Mouse (Mus musculus) midbrain, postnatal 0 days (tissue): ENCODE results near the gene 1700022I11Rik. TPM values are rescaled to one million over a fixed set of nuclear protein-coding genes. Genes with fewer than 3 reads are reported as not detected.

ENCODE experiments used
- ATAC-seq: fragments of 200-750 bp; cut with Nextera tagmentation; 2 replicates; pipeline ENCODE4 v1.8.0; 2017; ENCODE audit warnings: moderate number of reproducible peaks, mild to moderate bottlenecking, moderate TSS enrichment, moderate library complexity; ENCODE audit not compliant: low FRiP score
- DNase-seq: peaks from one replicate; pipeline ENCODE4 v3.0.0-alpha.2; 2015; ENCODE audit warnings: low spot score
- H3K27ac ChIP-seq: fragments of 300-500 bp; sonication (generic); 2 replicates; pipeline ENCODE4 v1.5.1; 2014; ENCODE audit warnings: low read depth, mild to moderate bottlenecking, low read length, mixed read lengths
- H3K27me3 ChIP-seq: fragments of 300-500 bp; sonication (generic); 2 replicates; pipeline ENCODE4 v1.6.1; 2014; ENCODE audit warnings: low read length, control low read depth, mixed read lengths; ENCODE audit not compliant: insufficient read depth
- H3K36me3 ChIP-seq: fragments of 300-500 bp; sonication (generic); 2 replicates; pipeline ENCODE4 v1.6.1; 2014; ENCODE audit warnings: low read length, control low read depth, mixed read lengths; ENCODE audit not compliant: insufficient read depth
- H3K4me1 ChIP-seq: fragments of 300-500 bp; sonication (generic); 2 replicates; pipeline ENCODE4 v1.6.1; 2014; ENCODE audit warnings: mild to moderate bottlenecking, control low read depth, antibody characterized with exemption, low read length, mixed read lengths; ENCODE audit not compliant: insufficient read depth
- H3K4me2 ChIP-seq: fragments of 300-500 bp; sonication (generic); 2 replicates; pipeline ENCODE4 v1.6.1; 2014; ENCODE audit warnings: low read depth, mild to moderate bottlenecking, low read length, mixed read lengths; ENCODE audit not compliant: poor library complexity, severe bottlenecking
- H3K4me3 ChIP-seq: fragments of 300-500 bp; sonication (generic); 2 replicates; pipeline ENCODE4 v1.5.1; 2014; ENCODE audit warnings: low read depth, mild to moderate bottlenecking, low read length, moderate library complexity
- H3K9ac ChIP-seq: fragments of 300-500 bp; sonication (generic); replicated peaks from 2 replicates; pipeline ENCODE4 v1.6.1; 2014; ENCODE audit warnings: mild to moderate bottlenecking, low read length, moderate library complexity, mixed read lengths; ENCODE audit not compliant: poor library complexity, severe bottlenecking
- H3K9me3 ChIP-seq: fragments of 300-500 bp; sonication (generic); 2 replicates; pipeline ENCODE4 v1.6.1; 2016; ENCODE audit warnings: low read length, control low read depth
- CTCF ChIP-seq: IDR thresholded peaks from 2 replicates; pipeline ENCODE4 v1.5.1; 2016; ENCODE audit warnings: antibody characterized with exemption, mild to moderate bottlenecking
- WGBS: fragments of 180-500 bp; shearing (Covaris S2); extraction: QIAGEN DNeasy Blood & Tissue Kit; methylation state at CpG from one replicate; pipeline ENCODE4 v1.1.7; 2014; 5-methylcytosine and 5-hydroxymethylcytosine counted together
- polyA plus RNA-seq: library from polyadenylated mRNA; unstranded; fragments of >200 nt; fragmentation: Nextera tagmentation; extraction: Ambion mirVana; gene quantifications from 2 replicates; pipeline ENCODE4 v1.2.1, GENCODE M21; 2015
- total RNA-seq: library from RNA; depleted of rRNA; stranded (reverse); fragments of >200 nt; gene quantifications from 2 replicates; pipeline ENCODE4 v1.2.3, GENCODE M21; 2014

The 1700022I11Rik gene
- total and polyA plus RNA-seq, 2 experiments from 2014 or later: 0.19 TPM; not detected in 1

DNA sequence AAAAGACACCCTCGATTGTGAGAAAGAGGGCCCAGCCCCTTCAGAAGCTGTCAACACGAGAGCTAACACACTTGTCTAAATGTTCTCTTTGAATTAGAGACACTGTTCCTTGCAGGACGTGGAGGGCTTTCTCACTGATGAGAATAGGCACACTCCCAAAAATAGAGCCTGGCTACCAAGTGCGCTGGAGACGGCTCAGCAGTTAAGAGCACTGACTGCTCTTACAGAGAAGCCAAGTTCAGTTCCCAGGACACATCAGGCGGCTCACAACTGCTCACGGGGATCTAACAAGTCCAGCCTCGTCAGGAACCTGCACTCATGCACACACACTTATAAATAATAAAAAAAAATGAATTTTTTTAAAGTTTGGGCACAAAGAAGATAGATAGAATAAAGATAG, 10.5 kb upstream of the 1700022I11Rik start:
- H3K9ac ChIP-seq: no peak overlapping the region
- H3K36me3 ChIP-seq: peaks cover 31% of the 10 kb centered on the region
- peaks cover 4% of the 10 kb centered on the region; the same call in 1 of the 2 replicates for H3K4me1 ChIP-seq
- DNase-seq: no peak
- no peaks in the 10 kb centered on the region for H3K9me3 ChIP-seq
- no peaks in the 10 kb centered on the region for H3K27me3 ChIP-seq
- ATAC-seq: no peak
- H3K4me2 ChIP-seq: no peak overlapping the region
- no peak for TF ChIP-seq CTCF
- H3K27ac ChIP-seq: no peak overlapping the region
- H3K4me3 ChIP-seq: no peak overlapping the region
- WGBS: 64% methylated on average over 8 of the region's 8 CpGs

- 68% methylated on average over 4 of the region's 4 CpGs for WGBS
- TF ChIP-seq CTCF: no peak
- DNase-seq (no peak), ATAC-seq (no peak)
- Histone ChIP-seq H3K4me3 (no peak overlapping the region), H3K27me3 (no peaks in the 10 kb centered on the region), H3K36me3 (peaks cover 31% of the 10 kb centered on the region), H3K9ac (no peak overlapping the region), H3K9me3 (no peaks in the 10 kb centered on the region), H3K4me2 (no peak overlapping the region), H3K4me1 (0 out of 2 replicates have a peak, but pooled peaks cover 2% of the 10 kb centered on the region), H3K27ac (no peak overlapping the region)
Measured at GRCm38 (mm10) chr4:42959382-42959781, 10.0 kb upstream of the 1700022I11Rik start.

- Histone ChIP-seq H3K9me3 (no peaks in the 10 kb centered on the region), H3K9ac (no peak overlapping the region), H3K4me3 (no peak overlapping the region), H3K27ac (no peak overlapping the region), H3K4me2 (no peak overlapping the region), H3K36me3 (peaks cover 22% of the 10 kb centered on the region), H3K4me1 (no peaks in the 10 kb centered on the region), H3K27me3 (no peaks in the 10 kb centered on the region)
- ATAC-seq (no peak), DNase-seq (peak; percentile 66)
- 34% methylated on average over 4 of the region's 4 CpGs for WGBS
- peak; percentile 79 for TF ChIP-seq CTCF
Measured at GRCm38 (mm10) chr4:42961592-42961991, 7.8 kb upstream of the 1700022I11Rik start.

- H3K9me3 ChIP-seq: no peaks in the 10 kb centered on the region
- ATAC-seq (no peak), DNase-seq (no peak)
- H3K4me2 ChIP-seq: no peak overlapping the region
- H3K9ac ChIP-seq: no peak overlapping the region
- peak; percentile 48 for TF ChIP-seq CTCF
- H3K27ac ChIP-seq: no peak overlapping the region
- H3K4me1 ChIP-seq: no peaks in the 10 kb centered on the region
- no peak overlapping the region for H3K4me3 ChIP-seq
- 0 out of 2 replicates have a peak, but pooled peaks cover 4% of the 10 kb centered on the region for H3K36me3 ChIP-seq
- 82% methylated on average over 2 of the region's 2 CpGs for WGBS
- no peaks in the 10 kb centered on the region for H3K27me3 ChIP-seq
Measured at GRCm38 (mm10) chr4:42963480-42963879, 5.9 kb upstream of the 1700022I11Rik start.

GRCm38 (mm10) chr4:42965039-42965719, 4.2 kb upstream of the 1700022I11Rik start:
- WGBS: 15% methylated on average over 12 of the region's 12 CpGs
- no peaks in the 10 kb centered on the region for H3K4me1 ChIP-seq
- H3K4me3 ChIP-seq: no peak overlapping the region
- H3K4me2 ChIP-seq: no peak overlapping the region; the same call in 1 of the 2 replicates
- no peaks in the 10 kb centered on the region for H3K9me3 ChIP-seq
- no peaks in the 10 kb centered on the region for H3K27me3 ChIP-seq
- peak; percentile 94 for TF ChIP-seq CTCF
- ATAC-seq (peak; percentile 31), DNase-seq (peak; percentile 90)
- no peak overlapping the region for H3K9ac ChIP-seq
- no peak overlapping the region for H3K27ac ChIP-seq
- H3K36me3 ChIP-seq: no peaks in the 10 kb centered on the region

GRCm38 (mm10) chr4:42972952-42973351, 3.5 kb downstream of the 1700022I11Rik start:
- Histone ChIP-seq H3K9ac (no peak overlapping the region), H3K9me3 (no peaks in the 10 kb centered on the region), H3K27me3 (no peaks in the 10 kb centered on the region), H3K4me3 (no peak overlapping the region), H3K36me3 (no peaks in the 10 kb centered on the region), H3K27ac (no peak overlapping the region), H3K4me1 (no peaks in the 10 kb centered on the region), H3K4me2 (no peak overlapping the region)
- DNase-seq (no peak), ATAC-seq (no peak)
- TF ChIP-seq CTCF: no peak
- WGBS: 82% methylated on average over 4 of the region's 4 CpGs
